Mouse (Mus musculus) erythroblast, embryonic 14.5 days (primary cell): ENCODE data around the gene Ap2a2.

Source experiments
- GATA1 ChIP-seq: IDR thresholded peaks from 2 replicates; pipeline ENCODE4 v1.6.1; 2012; ENCODE audit warnings: low read length, inconsistent platforms, mixed read lengths
- TAL1 ChIP-seq: IDR thresholded peaks from 3 replicates; pipeline ENCODE4 v1.6.1; 2012; ENCODE audit warnings: low read length, inconsistent platforms, mixed read lengths

- TF ChIP-seq GATA1 (no peak), TAL1 (no peak)
Measured at GRCm38 (mm10) chr7:141525580-141525925, 36.4 kb upstream of the Ap2a2 start.
